Mouse (Mus musculus) heart, adult 2 months (tissue): Measurements from ENCODE around the gene Npdc1. TPM values are rescaled to one million over a fixed set of nuclear protein-coding genes. Genes with fewer than 3 reads are reported as not detected.

Source experiments
- DNase-seq, 2 experiments: peaks; one replicate each; pipeline ENCODE4 v3.0.0; 2021
- H3K27ac ChIP-seq: fragments of 200-600 bp; 2 replicates; pipeline ENCODE4 v1.8.1; 2022
- H3K27me3 ChIP-seq: fragments of 200-500 bp; 2 replicates; pipeline ENCODE4 v1.6.1; 2012; ENCODE audit warnings: mild to moderate bottlenecking, low read length, inconsistent platforms, mixed read lengths; ENCODE audit not compliant: control insufficient read depth, insufficient read depth
- H3K36me3 ChIP-seq: fragments of 200-500 bp; 2 replicates; pipeline ENCODE4 v1.6.1; 2012; ENCODE audit warnings: low read length, inconsistent platforms; ENCODE audit not compliant: control insufficient read depth, insufficient read depth
- H3K4me1 ChIP-seq: fragments of 200-500 bp; 2 replicates; pipeline ENCODE4 v1.6.1; 2011; ENCODE audit warnings: low read length; ENCODE audit not compliant: control insufficient read depth, insufficient read depth
- H3K4me3 ChIP-seq: fragments of 200-600 bp; 2 replicates; pipeline ENCODE4 v1.8.1; 2022
- H3K79me2 ChIP-seq: fragments of 200-500 bp; replicated peaks from 2 replicates; pipeline ENCODE4 v1.6.1; 2012; ENCODE audit warnings: mild to moderate bottlenecking, inconsistent platforms, low read length, moderate library complexity, mixed read lengths; ENCODE audit not compliant: control insufficient read depth, insufficient read depth
- H3K9ac ChIP-seq: fragments of 200-500 bp; 2 replicates; pipeline ENCODE4 v1.6.1; 2012; ENCODE audit warnings: low read depth, mild to moderate bottlenecking, control low read depth, inconsistent platforms, low read length, mixed read lengths
- CTCF ChIP-seq: fragments of 200-600 bp; IDR thresholded peaks from 2 replicates; pipeline ENCODE4 v1.8.1; 2022; ENCODE audit warnings: antibody characterized with exemption, mild to moderate bottlenecking, moderate library complexity
- EP300 ChIP-seq: fragments of 200-500 bp; IDR thresholded peaks from 2 replicates; pipeline ENCODE4 v1.6.1; 2011; ENCODE audit warnings: low read depth, low read length, control low read depth; ENCODE audit not compliant: insufficient read depth
- POLR2A ChIP-seq: fragments of 200-500 bp; IDR thresholded peaks from 2 replicates; pipeline ENCODE4 v1.6.1; 2011; ENCODE audit warnings: mild to moderate bottlenecking, low read depth, low read length, control low read depth; ENCODE audit not compliant: insufficient read depth
- WGBS: fragments of 180-500 bp; shearing (Covaris S2); methylation state at CpG from one replicate; pipeline ENCODE4 v1.1.7; 2018; 5-methylcytosine and 5-hydroxymethylcytosine counted together
- intact Hi-C: fragments of 180-260 bp; cut with DNase I; formaldehyde crosslinking; loops from one replicate; pipeline ENCODE4 v1.15.1; 2025
- long read RNA-seq: library from polyadenylated mRNA; stranded (forward); transcript quantifications from one replicate; pipeline ENCODE4 v2.0.0, GENCODE M21; 2021
- polyA plus RNA-seq: library from polyadenylated mRNA; depleted of rRNA; stranded (reverse); fragments of >200 nt; gene quantifications from 2 replicates; pipeline ENCODE4 v1.2.3, GENCODE M21; 2012; rRNA removed
- total RNA-seq, 2 experiments: library from RNA; stranded (reverse); gene quantifications; 2 replicates each; pipeline ENCODE4 v1.2.3; 2021

The Npdc1 gene
- total RNA-seq (10 to 100 TPM; 21.3 to 30.4 TPM), polyA plus RNA-seq (47.8 and 52.2 TPM in 2 replicates)
- long read RNA-seq, transcript Npdc1-202 (9 exons, 1,485 nt): major isoform, 15 of 24 reads
- long read RNA-seq, partial matches to known transcripts: 2 of 24 reads
- long read RNA-seq, other reads (novel, unspliced or antisense): 7 of 24 reads

DNA sequence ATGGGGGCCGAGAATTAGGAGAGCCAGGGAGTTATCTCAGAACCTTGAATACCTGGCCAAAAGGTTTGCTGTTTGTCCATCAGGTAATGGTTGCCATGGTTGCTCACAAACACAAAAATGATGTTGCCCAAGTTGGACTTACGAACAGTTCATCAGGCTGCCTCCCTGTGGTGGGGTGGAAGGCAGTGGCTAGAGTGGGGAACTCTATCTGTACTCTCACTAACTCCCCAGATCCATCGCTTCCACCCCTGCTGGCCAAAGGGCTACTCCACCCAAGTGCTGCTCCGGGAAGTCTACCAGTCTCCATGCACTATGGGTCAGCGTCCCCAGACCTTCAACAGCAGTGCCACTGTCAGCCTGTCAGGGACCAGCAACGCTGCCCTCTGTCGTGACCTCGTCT lies at the start of gene Npdc1:
Gene Npdc1 (plus strand): TSS at position 301 of the 400 bp plus-strand sequence.
- no peak for TF ChIP-seq CTCF
- no peak for TF ChIP-seq EP300
- TF ChIP-seq POLR2A: no peak
- no peak within 1 kb of the TSS for H3K4me3 ChIP-seq
- H3K4me1 ChIP-seq: peaks cover 9% of the 10 kb centered on the region
- H3K36me3 ChIP-seq: no peaks in the 10 kb centered on the region
- H3K27ac ChIP-seq: peak within 1 kb of the TSS; percentile 30; the same call in 1 of the 2 replicates
- no peaks in the 10 kb centered on the region for H3K27me3 ChIP-seq
- no peaks in the 10 kb centered on the region for H3K79me2 ChIP-seq
- no peak within 1 kb of the TSS for H3K9ac ChIP-seq
- WGBS: 60% methylated on average over 8 of the region's 8 CpGs
- DNase-seq: no peak
- intact Hi-C loops: no loop called here

- TF ChIP-seq CTCF (no peak), EP300 (no peak), POLR2A (no peak)
- WGBS: 90% methylated on average over 4 of the region's 4 CpGs
- Histone ChIP-seq H3K9ac (no peak overlapping the region), H3K27ac (no peak overlapping the region), H3K4me3 (no peak overlapping the region), H3K27me3 (no peaks in the 10 kb centered on the region), H3K4me1 (no peaks in the 10 kb centered on the region), H3K79me2 (no peaks in the 10 kb centered on the region), H3K36me3 (no peaks in the 10 kb centered on the region)
- no peak for DNase-seq
- intact Hi-C loops: no loop called here
Observed at GRCm38 (mm10) chr2:25349499-25349898, 49.7 kb upstream of the Npdc1 start.

- Histone ChIP-seq H3K27ac (no peak overlapping the region), H3K9ac (no peak overlapping the region), H3K79me2 (no peaks in the 10 kb centered on the region), H3K4me3 (no peak overlapping the region), H3K36me3 (no peaks in the 10 kb centered on the region), H3K27me3 (no peaks in the 10 kb centered on the region), H3K4me1 (no peaks in the 10 kb centered on the region)
- WGBS: 91% methylated on average over 3 of the region's 3 CpGs
- no peak for DNase-seq
- intact Hi-C loops: no loop called here
- no peak for TF ChIP-seq EP300
- TF ChIP-seq POLR2A: no peak
- no peak for TF ChIP-seq CTCF
Observed at GRCm38 (mm10) chr2:25350701-25351100, 48.5 kb upstream of the Npdc1 start.

DNA sequence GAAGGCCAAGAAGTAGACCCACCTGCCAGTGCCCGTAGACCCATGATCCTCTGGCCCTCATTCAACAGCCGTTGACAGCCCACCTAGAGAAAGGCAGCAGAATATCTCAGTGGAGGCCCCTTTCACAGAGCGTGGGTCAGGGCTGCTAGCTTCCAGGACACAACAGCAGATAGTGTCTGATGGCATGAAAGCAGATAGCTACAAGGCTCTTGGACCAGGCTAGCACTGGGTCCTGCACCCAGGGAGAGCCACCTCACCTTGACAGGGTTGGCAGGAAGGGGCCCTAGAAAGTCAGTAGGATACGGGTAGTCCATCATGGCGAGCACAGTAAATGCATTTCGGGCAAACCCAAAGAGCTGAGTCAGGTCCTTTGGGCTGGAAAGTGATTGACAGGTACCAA lies 44.9 kb upstream of the Npdc1 start:
- Histone ChIP-seq H3K9ac (no peak overlapping the region), H3K4me1 (peaks cover 2% of the 10 kb centered on the region), H3K27me3 (no peaks in the 10 kb centered on the region), H3K79me2 (no peaks in the 10 kb centered on the region), H3K27ac (no peak overlapping the region), H3K36me3 (no peaks in the 10 kb centered on the region), H3K4me3 (no peak overlapping the region)
- no peak for DNase-seq
- 80% methylated on average over 6 of the region's 6 CpGs for WGBS
- intact Hi-C loops: no loop called here
- TF ChIP-seq CTCF (no peak), EP300 (no peak), POLR2A (no peak)

DNA sequence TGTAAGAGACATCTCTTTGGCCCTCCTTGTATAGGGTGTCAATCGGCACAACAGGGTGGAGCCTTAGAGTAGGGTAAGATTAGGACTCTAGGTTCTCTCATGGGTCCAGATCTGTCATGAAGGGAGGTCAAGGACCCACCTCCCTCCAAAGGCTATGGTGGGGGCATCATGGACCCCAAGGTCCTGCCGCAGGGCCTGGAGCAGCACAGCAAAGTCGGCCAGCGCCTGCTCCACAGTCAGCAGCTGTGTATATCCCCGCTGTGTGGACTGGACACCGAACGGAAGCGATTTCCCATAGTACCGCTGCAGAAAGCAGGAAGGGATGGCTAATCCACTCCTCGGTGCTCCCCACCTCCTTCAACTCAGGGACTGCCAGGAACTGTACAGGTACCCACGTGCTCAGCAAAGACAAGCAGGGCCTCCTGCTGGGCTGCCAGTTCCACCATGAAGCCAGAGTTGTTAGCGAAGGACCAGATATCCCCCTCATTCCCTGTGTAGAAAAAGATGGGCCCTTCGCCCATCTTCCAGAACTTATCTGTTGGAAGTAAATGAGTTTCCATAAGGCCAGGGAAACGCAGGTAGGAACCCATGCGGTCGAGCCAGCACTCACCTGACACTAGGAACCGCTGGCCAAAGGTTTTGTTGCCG lies 43.6 kb upstream of the Npdc1 start:
- WGBS: 35% methylated on average over 18 of the region's 18 CpGs
- Histone ChIP-seq H3K9ac (no peak overlapping the region), H3K27me3 (no peaks in the 10 kb centered on the region), H3K4me3 (peak overlapping the region; percentile 48), H3K4me1 (peaks cover 2% of the 10 kb centered on the region), H3K36me3 (no peaks in the 10 kb centered on the region), H3K79me2 (no peaks in the 10 kb centered on the region), H3K27ac (no peak overlapping the region)
- intact Hi-C loops: no loop called here
- TF ChIP-seq POLR2A: no peak
- TF ChIP-seq EP300: no peak
- no peak for TF ChIP-seq CTCF
- DNase-seq: no peak

GRCm38 (mm10) chr2:25356208-25357079 lies 42.7 kb upstream of the Npdc1 start, which contains the start of gene Dpp7:
TSS of gene Dpp7 (minus strand) at chr2:25356359.
- H3K27me3 ChIP-seq: no peaks in the 10 kb centered on the region
- H3K79me2 ChIP-seq: no peaks in the 10 kb centered on the region
- peak within 1 kb of the TSS; percentile 48 for H3K4me3 ChIP-seq
- intact Hi-C loops: no loop called here
- 3% methylated on average over 13 of the region's 13 CpGs for WGBS
- peak within 1 kb of the TSS; percentile 19 for H3K9ac ChIP-seq
- DNase-seq: peak; percentile 82 to 83
- no peaks in the 10 kb centered on the region for H3K36me3 ChIP-seq
- H3K27ac ChIP-seq: no peak within 1 kb of the TSS
- TF ChIP-seq EP300: no peak
- TF ChIP-seq POLR2A: peak; percentile 57
- H3K4me1 ChIP-seq: peaks cover 2% of the 10 kb centered on the region
